Comparison of ENCODE assay signal across 8 mouse cellular contexts in the genomic region with DNA sequence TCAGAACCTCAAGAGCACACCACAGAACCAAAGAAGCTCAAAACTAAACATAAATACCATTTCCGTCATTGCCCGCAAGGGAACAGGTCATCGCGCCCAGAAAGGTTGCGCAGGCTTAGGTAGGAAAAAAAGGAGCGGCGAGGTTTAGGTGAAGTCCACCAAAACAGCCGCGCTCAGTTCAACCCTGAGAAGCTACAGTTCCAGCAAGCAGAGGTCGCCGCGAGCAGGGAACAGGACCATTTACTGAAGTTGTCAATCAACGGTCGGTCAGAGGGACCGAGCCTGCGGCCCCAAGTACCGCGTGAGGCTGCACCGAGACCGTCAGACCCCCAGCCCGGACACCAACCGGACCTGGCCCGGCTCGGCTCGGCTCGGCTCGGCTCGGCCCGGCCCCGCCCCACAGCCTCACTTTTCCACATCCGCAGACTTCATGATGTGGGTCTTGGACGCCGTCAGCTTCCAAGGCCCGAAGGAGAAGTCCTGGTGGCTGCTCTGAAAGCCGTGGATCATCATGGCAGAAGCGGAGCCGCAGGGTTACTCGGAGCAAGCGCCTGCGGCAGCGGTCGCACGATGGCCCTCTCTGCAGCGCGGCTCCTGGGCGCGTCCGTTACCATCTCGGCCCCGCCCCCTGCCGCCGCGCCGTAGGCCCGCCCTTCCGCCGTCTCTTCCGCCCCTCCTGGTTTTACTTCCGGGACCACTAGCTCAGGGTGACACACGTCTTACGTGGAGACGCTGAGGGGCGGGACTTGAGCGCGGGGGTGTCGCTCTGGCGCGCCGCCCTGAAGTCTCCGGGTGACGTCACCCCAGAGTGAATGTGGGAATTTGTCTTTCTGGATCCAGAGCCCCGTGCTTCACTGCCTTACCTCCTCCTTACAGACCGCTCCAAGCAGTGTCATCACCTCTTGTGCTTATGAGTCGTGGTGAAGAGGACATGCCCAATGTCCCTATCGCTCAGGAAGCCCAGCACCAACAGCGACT. TPM values are rescaled to one million over a fixed set of nuclear protein-coding genes. Genes with fewer than 3 reads are reported as not detected.
A peak's percentile ranks its signal among the peaks of the same experiment; 100 is the strongest.
DNase-seq lines count a peak whose midpoint lies in the region; ATAC-seq lines count a peak whose summit lies in the region.

A gene (minus strand): TSS at position 676 of the 978 bp plus-strand sequence.

- peak within 1 kb of the TSS; percentile 92 for H3K9ac ChIP-seq in heart, embryonic 14.5 days (ENCODE audit: low read length)
- H3K9ac ChIP-seq in liver, embryonic 13.5 days: peak within 1 kb of the TSS; percentile 96
- H3K9ac ChIP-seq in stomach, embryonic 16.5 days (ENCODE audit: low read length): peak within 1 kb of the TSS; percentile 85

- ATAC-seq in CD4-positive, CD25-positive, alpha-beta regulatory T cell, adult 4 months: peak; percentile 94
- ATAC-seq in heart, embryonic 14.5 days (ENCODE audit: insufficient number of reproducible peaks, insufficient read depth, low FRiP score, low read depth): peak; percentile 100
- ATAC-seq in liver, embryonic 13.5 days (ENCODE audit: low read depth): peak; percentile 99
- peak; percentile 100 for ATAC-seq in stomach, embryonic 16.5 days (ENCODE audit: insufficient read depth, low FRiP score)

- peak; percentile 95 for DNase-seq in c-Kit-negative CD71-positive TER-119-positive erythroid progenitor cells, embryonic 14.5 days (ENCODE audit: low read depth, low spot score)
- DNase-seq in fibroblast of lung, adult 2 months (ENCODE audit: low read depth): peak; percentile 90
- DNase-seq in kidney, postnatal 14 days: peak; percentile 98
- peak; percentile 96 for DNase-seq in liver, embryonic 13.5 days
- DNase-seq in neural tube, embryonic 10.5 days (ENCODE audit: extremely low spot score, low spot score): peak; percentile 92

- no peaks in the 10 kb centered on the region for H3K27me3 ChIP-seq in heart, embryonic 14.5 days (ENCODE audit: control insufficient read depth, insufficient read depth, low read length)
- H3K27me3 ChIP-seq in liver, embryonic 13.5 days: no peaks in the 10 kb centered on the region
- H3K27me3 ChIP-seq in stomach, embryonic 16.5 days (ENCODE audit: control insufficient read depth, insufficient read depth, low read length): no peaks in the 10 kb centered on the region

- no peaks in the 10 kb centered on the region for H3K9me3 ChIP-seq in heart, embryonic 14.5 days (ENCODE audit: control insufficient read depth, low read length)
- H3K9me3 ChIP-seq in liver, embryonic 13.5 days (replicated peaks): no peaks in the 10 kb centered on the region
- H3K9me3 ChIP-seq in stomach, embryonic 16.5 days (replicated peaks; ENCODE audit: control insufficient read depth, low read length): no peaks in the 10 kb centered on the region

- under 1% methylated on average over 73 of the region's 76 CpGs for WGBS in heart, embryonic 14.5 days
- under 1% methylated on average over 76 of the region's 76 CpGs for WGBS in liver, embryonic 13.5 days (ENCODE audit: insufficient replicate concordance)
- under 1% methylated on average over 76 of the region's 76 CpGs for WGBS in stomach, embryonic 16.5 days

- peak within 1 kb of the TSS; percentile 89 to 98 for H3K27ac ChIP-seq in heart, embryonic 14.5 days (replicated peaks in 1 of 2; ENCODE audit: control insufficient read depth in 1 of 2, insufficient read depth in 1 of 2, low read depth in 2 of 2, low read length in 2 of 2)
- peak within 1 kb of the TSS; percentile 89 for H3K27ac ChIP-seq in liver, embryonic 13.5 days
- H3K27ac ChIP-seq in stomach, embryonic 16.5 days (ENCODE audit: low read length): peak within 1 kb of the TSS; percentile 92

- H3K4me2 ChIP-seq in heart, embryonic 14.5 days (ENCODE audit: low read length): peak within 1 kb of the TSS; percentile 82
- H3K4me2 ChIP-seq in liver, embryonic 13.5 days: peak within 1 kb of the TSS; percentile 87
- peak within 1 kb of the TSS; percentile 74 for H3K4me2 ChIP-seq in stomach, embryonic 16.5 days (ENCODE audit: low read depth, low read length)

- no peaks in the 10 kb centered on the region for H3K36me3 ChIP-seq in heart, embryonic 14.5 days (ENCODE audit: control insufficient read depth, insufficient read depth, low read length)
- no peaks in the 10 kb centered on the region for H3K36me3 ChIP-seq in liver, embryonic 13.5 days
- no peaks in the 10 kb centered on the region for H3K36me3 ChIP-seq in stomach, embryonic 16.5 days (ENCODE audit: control insufficient read depth, insufficient read depth, low read length)

- H3K4me1 ChIP-seq in heart, embryonic 14.5 days (ENCODE audit: control insufficient read depth in 2 of 2, insufficient read depth in 2 of 2, low read length in 2 of 2): peaks cover 6 to 22% of the 10 kb centered on the region in 2 experiments; a peak in 3 of 4 replicates
- peaks cover 30% of the 10 kb centered on the region for H3K4me1 ChIP-seq in liver, embryonic 13.5 days (replicated peaks)
- peaks cover 12% of the 10 kb centered on the region for H3K4me1 ChIP-seq in stomach, embryonic 16.5 days (ENCODE audit: control insufficient read depth, insufficient read depth, low read length)

- peak within 1 kb of the TSS; percentile 73 to 92 for H3K4me3 ChIP-seq in heart, embryonic 14.5 days (ENCODE audit: control insufficient read depth in 1 of 2, insufficient read depth in 1 of 2, low read depth in 1 of 2, low read length in 2 of 2)
- H3K4me3 ChIP-seq in liver, embryonic 13.5 days (replicated peaks): peak within 1 kb of the TSS; percentile 94
- H3K4me3 ChIP-seq in stomach, embryonic 16.5 days (replicated peaks; ENCODE audit: low read length): peak within 1 kb of the TSS; percentile 63

RNA-seq across cellular contexts. Expression of the gene that starts here (rescaled TPM):
- polyA plus RNA-seq in CD4-positive, CD25-positive, alpha-beta regulatory T cell, adult 4 months (2017; shearing (Covaris generic)): 100 to 1,000 TPM; 112 to 127 TPM
- 85.2 and 89.7 TPM in 2 replicates for polyA plus RNA-seq in heart, embryonic 14.5 days (2014; fragmentation: Nextera tagmentation; extraction: Ambion mirVana)
- 52.0 and 60.1 TPM in 2 replicates for polyA plus RNA-seq in liver, embryonic 13.5 days (2015; fragmentation: Nextera tagmentation; extraction: Ambion mirVana)
- polyA plus RNA-seq in stomach, embryonic 16.5 days (2015; fragmentation: Nextera tagmentation; extraction: Ambion mirVana): 87.0 and 87.3 TPM in 2 replicates

Comparison
In these comparisons a context has a peak if more than half of its experiments do, and no peak if none do; other contexts are left out.
1. Peak in every context shown above with its lines: DNase-seq, ATAC-seq, H3K4me3 ChIP-seq and H3K27ac ChIP-seq.